Mouse (Mus musculus): Measurements from ENCODE around the gene Tspan15.

The Tspan15 gene

DNA sequence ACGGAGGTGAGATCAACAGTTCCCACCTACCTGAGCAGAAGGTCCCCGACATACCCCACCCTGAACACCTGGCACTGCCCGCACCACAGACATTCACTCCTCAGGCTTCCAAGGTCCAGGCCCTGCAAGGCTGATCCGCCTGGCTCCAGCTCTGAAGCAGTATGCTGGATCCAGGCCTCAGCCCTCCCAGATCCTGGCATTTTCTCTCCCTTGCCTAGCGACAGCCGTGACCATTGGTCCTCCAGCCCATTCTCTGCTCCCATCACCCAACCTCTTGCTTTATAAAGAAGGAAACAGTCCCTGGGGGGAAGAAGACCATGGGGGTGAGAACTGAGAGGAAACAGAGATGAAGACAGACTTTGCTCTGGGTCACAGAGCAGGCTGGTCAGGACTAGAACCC lies 37.0 kb downstream of the Tspan15 start:
- in situ Hi-C loops (cut with MseI, MboI), result no loop called here

DNA sequence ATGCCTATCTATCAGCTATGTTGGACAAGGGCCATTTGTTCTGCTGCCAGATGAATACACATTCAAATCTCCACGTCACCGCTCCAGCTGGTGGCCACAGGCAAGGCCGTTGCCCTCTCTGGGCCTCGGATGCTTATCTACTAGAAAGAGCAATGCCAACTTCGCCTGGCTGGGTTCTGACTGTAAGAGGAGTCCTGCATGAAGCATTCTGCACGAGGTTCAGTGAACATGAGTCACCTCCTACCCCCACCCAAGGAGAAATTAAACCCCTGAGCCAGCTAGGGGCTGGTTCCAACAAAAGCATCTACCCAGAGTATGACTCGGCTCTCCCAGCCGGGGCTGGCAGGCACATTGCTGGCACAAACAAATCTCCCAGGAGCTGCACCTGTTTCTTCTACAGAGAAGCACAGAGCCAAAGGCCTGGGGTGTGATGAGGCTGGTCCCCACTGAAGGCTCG lies 38.3 kb downstream of the Tspan15 start:
- in situ Hi-C loops (cut with MseI, MboI), result no loop called here

DNA sequence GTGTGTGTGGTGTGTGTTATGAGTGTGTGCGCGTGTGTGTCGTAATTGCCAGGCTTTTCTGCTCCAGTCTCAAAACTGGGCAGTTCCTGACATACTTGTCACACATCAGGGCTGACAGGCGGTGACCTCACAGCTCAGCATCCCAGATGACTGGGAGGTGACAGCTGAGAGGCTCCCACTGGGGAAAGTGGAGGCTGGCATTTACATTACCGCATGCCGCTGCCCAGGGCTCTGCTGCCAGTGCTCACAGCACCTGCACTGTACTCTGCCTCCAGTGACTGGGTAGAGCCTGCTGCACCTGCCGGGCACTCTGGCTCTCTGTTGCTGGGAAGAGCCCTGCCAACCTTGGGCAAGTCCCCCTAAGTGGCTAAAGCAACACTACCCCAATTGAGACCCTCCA lies 40.2 kb downstream of the Tspan15 start:
- in situ Hi-C loops (cut with MseI, MboI), result no loop called here

DNA sequence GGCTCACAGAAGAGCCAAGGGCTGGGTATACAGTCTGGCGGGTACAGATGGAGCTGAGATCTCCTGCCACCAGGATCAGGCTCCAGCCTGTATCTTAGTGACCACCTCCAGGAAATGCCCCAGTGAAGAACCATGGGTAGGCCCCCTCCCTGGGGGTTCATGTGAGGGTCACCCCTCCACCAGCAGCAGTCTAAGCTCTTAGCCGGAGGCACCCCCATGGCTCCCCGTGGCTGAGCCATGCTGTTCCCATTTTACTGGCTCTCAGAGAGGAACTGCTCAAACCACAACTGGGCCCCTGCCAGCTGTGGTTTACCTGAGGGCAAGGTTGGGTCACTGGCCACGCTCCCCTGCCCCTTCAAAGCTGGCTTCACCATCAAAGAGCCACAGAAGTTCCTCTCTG lies 41.1 kb downstream of the Tspan15 start:
- in situ Hi-C loops (cut with MseI, MboI), result loop anchor here (5.0 kb wide), 1 partner anchor 52 kb away; no protein-coding TSS in a partner anchor

DNA sequence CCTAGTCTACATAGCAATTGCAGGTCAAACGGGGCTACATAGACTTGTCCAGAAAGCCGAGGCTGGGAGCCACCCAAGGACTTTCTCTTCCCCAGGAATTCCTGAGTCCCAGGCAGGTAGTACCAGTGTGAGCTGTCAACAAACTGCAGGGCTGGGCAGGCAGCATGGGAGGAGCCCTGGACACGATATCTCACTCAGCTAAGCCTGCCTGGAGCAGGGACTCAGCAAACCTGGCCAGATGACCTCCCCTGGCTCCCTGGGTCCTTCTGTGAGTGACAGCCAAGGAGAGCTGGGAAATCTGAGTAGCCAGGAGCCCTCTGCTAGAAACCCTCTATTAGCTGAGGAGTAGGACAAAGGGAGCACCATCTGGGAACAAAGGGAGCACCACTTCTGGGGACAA lies 41.7 kb downstream of the Tspan15 start:
- in situ Hi-C loops (cut with MseI, MboI), result loop anchor here (5.0 kb wide), 1 partner anchor 53 kb away; no protein-coding TSS in a partner anchor

DNA sequence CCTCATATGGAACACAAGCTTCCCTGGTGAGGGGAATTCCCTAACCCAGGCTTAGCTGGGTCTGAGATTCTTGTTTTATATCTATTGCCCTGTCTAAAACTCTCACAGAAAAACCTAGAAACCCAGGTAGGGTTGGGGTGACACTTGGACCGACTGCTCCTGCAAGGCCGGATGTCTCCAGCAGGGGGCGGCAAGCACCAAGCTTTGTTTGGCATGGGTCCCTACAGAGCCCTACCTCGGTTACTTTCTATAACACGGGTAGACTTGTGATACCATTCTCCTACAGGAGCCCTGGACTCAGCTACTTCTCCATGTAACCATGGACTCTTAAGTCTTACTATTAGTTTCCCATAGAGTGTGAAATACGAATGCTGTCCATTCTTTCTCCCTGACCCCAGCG lies 44.2 kb downstream of the Tspan15 start:
- in situ Hi-C loops (cut with MseI, MboI), result loop anchor here (5.0 kb wide), 1 partner anchor 55 kb away; no protein-coding TSS in a partner anchor

DNA sequence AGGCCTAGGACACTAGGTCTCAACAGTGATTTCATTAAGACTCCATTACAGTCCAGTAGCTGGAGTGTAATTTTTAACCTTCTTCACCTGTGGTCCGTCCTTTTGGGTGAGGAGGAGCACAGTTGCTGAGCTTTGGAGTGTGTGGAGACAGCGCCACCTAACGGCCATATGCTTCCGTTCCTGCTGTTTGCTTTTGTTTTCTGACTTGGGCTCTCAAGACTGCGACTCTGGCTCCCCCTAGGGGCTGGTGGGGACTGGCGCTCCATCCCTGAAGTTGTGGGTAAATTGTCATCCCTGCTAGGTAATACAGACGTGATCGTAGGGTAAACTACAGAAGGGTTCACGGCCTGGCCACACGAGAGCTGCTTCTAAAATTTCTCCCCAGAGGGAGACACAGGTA lies 48.0 kb downstream of the Tspan15 start:
- in situ Hi-C loops (cut with MseI, MboI), result loop anchor here (5.0 kb wide), 2 partner anchors 76 to 81 kb away; no protein-coding TSS in a partner anchor

DNA sequence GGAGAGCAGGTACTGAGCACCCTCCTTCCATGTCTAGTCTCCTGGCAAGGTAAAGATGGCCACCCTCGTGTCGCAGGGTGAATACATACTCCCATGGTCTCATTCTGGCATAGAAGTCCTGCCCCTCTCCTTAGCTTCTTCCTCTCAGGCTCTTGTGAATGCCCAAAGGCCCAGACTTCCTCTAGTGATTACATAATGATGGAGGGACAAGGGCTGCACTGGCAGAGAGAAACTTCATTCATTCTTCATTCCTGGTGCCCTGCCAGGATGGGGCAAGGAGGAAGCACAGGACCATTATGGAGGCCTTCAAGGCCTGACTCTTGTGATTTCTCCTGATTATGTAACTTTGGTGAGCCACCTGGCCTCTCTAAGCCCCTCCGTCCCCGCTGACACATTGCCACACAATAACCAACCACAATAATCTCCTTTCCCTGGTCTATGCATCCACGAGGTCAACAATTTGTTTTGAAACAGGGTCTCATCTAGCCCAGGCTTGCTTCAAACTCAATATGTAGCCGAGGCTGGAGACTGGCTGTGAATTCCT lies 48.5 kb downstream of the Tspan15 start:
- in situ Hi-C loops (cut with MseI, MboI), result loop anchor here (5.0 kb wide), 2 partner anchors 75 to 80 kb away; no protein-coding TSS in a partner anchor

DNA sequence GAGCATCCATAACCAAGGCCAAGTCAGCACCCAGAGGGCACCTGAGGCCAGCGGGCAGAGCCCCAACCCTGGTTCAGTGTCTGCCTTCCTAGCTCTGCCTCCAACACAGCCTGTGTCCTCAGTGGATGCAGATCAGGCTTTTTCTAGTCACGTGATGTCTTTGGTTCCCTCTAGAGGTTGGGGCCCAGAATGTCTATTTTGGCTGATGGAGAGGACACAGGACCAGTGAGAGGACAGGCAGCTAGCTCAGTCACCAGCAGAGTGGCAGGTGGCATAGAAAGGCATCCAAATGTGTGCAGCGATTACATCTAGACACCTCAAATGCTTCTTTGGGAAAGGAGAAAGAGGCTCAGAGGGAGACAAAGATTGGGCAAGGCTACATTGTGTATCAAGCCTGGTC lies 49.4 kb downstream of the Tspan15 start:
- in situ Hi-C loops (cut with MseI, MboI), result loop anchor here (5.0 kb wide), 2 partner anchors 74 to 79 kb away; no protein-coding TSS in a partner anchor

DNA sequence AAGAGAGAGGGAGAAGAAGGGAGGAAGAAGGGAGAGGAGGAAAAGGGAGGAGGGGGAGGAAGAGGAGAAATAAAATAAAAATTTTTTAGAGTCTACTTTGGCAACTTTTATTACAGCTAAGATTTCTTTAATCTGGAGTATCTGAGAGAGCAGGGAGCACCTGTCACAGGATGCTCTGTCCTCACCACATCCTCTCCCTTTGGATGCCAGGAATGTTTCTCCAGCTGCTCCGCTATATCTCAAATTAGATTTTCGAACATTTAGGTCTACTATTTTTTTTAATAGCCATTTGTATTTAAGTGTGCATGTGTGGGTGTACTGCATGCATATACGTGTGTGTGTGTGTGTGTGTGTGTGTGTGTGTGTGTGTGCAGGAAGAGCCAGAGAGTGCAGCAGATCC lies 51.1 kb downstream of the Tspan15 start:
- in situ Hi-C loops (cut with MseI, MboI), result loop anchor here (5.0 kb wide), 2 partner anchors 73 to 78 kb away; no protein-coding TSS in a partner anchor

DNA sequence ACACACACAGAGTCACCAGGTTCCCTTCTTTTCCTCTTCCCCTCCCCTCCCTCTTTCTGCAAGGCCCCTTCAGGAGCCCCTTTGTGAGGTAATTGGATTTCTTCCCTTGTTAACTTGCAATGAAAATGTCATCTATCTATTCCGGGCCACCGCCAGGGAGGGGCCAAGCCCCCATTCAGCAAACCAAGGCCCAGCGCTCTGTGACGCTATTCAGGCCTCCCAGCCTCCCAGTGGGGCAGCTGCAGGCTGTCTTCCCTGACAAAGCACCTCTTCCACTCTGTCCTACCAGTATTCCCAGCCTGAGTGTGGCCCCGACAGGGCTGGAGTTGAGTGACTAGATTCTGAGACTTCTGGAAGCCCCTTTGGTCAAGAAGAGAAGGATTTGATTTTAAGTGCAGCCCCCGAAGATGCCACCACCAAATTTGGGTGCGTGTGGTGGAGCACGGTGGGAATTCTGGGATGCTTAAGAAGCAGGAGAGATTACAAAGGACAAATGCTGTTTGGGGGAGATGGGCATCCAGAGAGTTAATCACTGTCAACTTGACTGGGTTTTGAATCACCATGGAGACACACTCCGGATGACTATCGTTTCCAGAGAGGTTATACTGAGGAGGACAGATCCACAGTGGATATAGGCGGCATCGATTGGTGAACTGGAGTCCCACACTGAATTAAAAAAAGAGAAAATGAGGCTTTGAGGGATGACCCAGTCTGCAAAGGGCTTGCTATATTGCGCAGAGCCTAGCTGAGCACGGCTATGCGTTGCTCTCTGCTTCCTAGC lies 56.3 kb downstream of the Tspan15 start:
- in situ Hi-C loops (cut with MseI, MboI), result no loop called here

DNA sequence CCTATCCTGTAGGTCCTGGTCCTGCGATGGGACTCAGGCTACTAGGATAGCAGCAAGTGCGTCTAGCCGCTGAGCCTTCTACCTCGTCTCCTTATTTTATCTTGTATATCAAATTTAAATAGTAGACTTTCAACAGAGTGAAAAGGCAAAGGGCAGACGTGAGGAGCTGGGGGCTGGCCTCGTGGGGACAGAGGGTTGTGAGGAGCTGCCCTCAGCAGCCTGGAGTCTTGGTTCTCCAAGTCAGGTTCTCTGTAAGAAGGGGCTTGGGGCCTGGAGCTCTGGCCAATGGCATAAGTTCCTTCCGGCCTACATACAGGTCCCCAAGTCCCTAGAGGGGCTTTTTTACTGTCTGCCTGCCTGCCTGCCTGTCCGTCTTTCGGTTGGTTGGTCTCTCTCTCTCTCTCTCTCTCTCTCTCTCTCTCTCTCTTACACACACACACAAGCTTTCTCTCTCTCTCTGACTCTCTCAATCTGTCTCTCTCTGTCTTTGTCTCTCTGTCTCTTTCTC lies 57.1 kb downstream of the Tspan15 start:
- in situ Hi-C loops (cut with MseI, MboI), result no loop called here

DNA sequence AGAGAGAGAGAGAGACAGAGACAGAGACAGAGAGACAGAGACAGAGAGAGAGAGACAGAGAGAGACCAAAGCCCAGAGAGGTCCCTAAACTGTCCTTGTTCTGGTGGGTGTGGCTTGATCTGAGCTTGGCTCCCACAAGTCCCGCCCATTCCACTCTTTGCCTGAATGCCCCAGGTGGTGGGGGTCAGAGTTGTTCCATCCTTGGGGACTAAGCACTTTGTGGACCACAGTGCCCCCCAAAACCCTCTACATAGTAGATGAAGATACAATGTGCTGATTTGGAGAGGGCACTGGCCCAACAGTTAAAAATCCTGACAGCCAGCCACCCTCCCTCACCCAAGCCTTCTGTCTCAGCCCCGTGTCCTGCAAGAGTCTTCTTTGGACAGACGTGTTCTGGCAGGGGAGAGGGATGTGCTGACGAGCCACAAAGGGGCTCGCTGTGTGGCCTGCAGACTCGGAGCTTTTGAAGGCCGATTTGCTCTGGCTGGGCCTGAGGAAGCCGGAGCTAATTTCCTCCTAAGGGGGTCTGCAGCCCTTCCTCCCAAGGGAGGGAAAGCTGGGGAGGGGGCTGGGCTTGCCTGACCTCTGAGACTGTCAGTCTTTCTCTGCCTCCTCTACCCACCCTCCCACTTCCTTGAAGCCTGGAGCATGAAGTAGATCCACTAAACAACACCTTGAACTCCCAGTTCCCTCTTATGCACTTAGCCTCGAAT lies 58.1 kb downstream of the Tspan15 start:
- in situ Hi-C loops (cut with MseI, MboI), result no loop called here

DNA sequence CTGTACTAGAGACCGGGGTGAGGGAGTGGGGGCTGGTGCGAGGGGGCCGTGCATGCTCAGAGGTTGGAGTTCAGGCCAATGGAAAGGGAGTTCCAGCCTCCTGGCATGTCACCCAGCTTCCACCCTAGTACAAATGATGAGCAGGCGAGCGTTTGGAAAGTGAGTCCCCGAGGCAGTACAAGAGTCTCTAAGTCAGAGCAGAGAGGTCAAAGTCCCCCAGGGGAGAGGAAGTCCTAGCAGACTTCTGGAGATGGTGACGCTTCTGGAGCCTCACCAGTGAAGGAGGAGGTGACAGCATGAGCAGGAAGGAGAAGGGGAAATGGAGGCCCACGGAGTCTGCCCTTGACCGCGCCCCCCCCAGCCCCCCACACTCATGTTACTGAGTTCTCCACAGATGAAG lies 68.6 kb downstream of the Tspan15 start:
- in situ Hi-C loops (cut with MseI, MboI), result no loop called here

DNA sequence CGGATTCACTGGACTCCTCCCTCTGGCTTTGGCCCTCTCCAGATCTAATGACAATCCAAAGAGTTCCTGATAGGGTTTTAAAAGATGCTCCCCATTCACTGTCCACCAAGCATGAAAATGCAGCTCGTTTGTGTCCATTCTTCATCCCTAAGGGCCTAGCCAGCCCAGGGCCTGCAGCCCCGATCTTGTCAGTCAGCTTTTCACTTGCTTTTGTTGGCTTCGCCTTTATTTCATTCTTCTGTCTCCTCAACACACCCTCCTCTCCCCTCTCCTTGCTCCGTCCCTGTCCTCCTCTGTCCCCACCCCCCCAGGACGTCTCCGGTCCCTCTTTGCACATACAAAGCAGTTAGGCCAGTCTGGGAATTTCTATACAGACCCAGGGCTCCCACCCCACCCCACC lies 81.1 kb downstream of the Tspan15 start:
- in situ Hi-C loops (cut with MseI, MboI), result no loop called here

DNA sequence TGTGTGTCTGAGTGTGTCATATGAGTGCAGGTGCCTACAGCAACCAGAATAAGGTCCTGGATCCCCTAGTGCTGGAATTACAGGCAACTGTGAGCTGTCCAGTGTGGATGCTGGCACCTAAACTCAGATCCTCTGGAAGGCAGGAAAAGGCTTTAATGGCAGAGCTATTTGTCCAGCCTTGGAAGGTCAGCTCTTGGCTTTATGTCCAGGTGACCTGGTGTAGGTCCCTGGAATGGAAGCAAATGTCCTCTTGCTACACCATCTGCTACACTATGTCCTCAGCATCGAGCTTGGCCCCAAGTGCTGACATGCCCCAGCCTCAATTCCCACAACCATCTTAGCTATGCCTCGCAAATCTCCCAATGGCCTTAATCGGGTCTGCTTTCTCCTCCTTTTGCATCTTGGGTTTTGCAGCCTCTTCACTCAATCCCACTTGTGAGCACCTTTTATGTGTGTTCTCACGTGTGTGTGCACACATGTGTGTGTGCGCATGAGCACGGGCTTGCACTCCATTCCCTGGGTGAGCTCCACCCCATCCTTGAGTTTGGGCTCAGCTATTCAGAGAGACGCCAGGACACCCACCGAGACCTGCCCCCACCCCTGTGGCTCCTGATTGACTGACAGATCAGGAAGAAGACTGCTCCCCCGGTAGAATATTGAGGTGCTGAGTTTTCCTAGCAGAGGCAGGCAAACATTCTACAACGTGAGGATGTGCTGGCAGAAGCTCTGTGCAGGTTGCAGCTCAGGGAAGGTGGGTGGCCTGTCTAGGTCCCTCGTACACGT lies 83.4 kb downstream of the Tspan15 start:
- in situ Hi-C loops (cut with MseI, MboI), result no loop called here

DNA sequence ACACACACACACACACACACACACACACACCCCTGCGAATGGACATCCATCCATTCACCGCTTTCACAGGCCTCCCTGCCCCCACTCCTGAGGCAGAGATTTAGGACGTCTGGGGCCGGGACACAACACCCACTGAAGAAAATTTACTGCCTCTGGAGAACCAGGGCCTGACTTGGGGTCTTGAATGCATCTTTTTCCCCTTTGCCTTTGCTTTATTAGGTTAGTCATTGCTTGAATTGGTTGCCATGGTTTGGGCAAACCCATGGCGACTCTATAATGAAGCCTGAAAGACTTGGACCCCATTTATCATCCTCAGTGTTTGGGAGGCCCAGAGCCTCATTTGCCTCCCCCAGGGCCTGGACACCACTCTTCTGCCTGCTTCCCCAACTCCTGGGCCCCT lies 85.1 kb downstream of the Tspan15 start:
- in situ Hi-C loops (cut with MseI, MboI), result no loop called here

DNA sequence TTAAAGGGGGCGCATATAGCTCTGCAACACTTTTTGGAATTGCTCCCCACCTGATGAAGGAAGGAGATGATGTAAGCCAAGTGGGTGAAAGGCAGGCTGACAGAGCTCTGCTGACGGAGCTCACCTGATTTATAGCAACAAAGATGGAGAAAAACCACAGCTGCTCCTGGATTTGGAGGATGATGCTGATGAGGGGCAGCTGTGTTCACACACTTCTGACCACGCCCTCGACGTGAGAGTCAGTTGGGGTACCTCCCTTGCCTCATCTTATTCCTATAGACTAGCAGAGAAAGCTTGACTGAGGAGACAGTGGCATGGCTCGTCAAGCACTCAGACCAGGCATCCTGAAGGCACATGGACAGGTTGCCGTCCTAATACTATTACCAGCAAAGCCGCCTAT lies 87.2 kb downstream of the Tspan15 start, which contains the start of gene Fam241b:
Gene Fam241b (minus strand): TSS at position 101 of the 400 bp plus-strand sequence.
- in situ Hi-C loops (cut with MseI, MboI), result no loop called here

DNA sequence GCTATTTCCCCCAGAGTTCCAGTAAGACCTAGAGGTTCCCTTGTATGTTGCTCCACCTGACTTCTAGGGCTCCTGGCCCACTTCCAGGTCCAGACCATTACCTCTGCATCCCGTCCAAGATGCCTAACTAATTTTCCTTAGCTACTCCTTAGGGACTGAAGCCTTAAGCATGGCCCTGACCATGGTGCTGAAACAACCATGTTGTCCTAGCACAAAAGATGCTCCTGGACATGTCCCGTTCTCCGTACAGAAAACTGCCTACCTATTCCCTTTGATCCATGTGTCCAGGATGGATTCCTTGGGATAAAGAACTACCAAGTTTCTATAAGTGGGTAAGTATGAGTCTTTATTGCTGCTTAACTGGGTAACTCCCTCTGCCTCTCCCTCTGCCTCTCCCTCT lies 93.0 kb downstream of the Tspan15 start:
- in situ Hi-C loops (cut with MseI, MboI), result no loop called here

DNA sequence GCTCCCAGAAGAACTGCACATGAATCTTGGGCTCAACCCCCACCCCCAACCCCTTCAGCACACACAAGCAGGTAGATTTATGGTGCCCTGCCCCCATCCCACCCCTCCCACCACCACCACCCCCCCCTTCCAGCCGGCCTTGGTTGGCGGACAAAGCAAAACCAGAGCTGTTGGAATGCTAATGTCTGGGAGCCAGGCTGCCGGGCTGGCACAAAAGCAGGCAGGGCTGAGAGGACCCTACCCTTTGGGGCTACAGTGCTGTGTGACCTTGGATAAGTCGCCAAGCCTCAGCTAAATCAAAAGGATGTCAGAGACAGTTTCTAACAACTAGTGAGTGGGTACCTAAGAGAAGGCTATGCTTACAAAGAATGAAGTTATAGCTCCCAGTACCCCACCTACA lies 93.9 kb downstream of the Tspan15 start:
- in situ Hi-C loops (cut with MseI, MboI), result no loop called here
